Mouse (Mus musculus) heart, adult 2 months (tissue): Measurements from ENCODE around the gene 4931409K22Rik.

Source experiments
- CTCF ChIP-seq: fragments of 200-600 bp; IDR thresholded peaks from 2 replicates; pipeline ENCODE4 v1.8.1; 2022; ENCODE audit warnings: antibody characterized with exemption, mild to moderate bottlenecking, moderate library complexity
- EP300 ChIP-seq: fragments of 200-500 bp; IDR thresholded peaks from 2 replicates; pipeline ENCODE4 v1.6.1; 2011; ENCODE audit warnings: low read depth, low read length, control low read depth; ENCODE audit not compliant: insufficient read depth
- POLR2A ChIP-seq: fragments of 200-500 bp; IDR thresholded peaks from 2 replicates; pipeline ENCODE4 v1.6.1; 2011; ENCODE audit warnings: mild to moderate bottlenecking, low read depth, low read length, control low read depth; ENCODE audit not compliant: insufficient read depth

DNA sequence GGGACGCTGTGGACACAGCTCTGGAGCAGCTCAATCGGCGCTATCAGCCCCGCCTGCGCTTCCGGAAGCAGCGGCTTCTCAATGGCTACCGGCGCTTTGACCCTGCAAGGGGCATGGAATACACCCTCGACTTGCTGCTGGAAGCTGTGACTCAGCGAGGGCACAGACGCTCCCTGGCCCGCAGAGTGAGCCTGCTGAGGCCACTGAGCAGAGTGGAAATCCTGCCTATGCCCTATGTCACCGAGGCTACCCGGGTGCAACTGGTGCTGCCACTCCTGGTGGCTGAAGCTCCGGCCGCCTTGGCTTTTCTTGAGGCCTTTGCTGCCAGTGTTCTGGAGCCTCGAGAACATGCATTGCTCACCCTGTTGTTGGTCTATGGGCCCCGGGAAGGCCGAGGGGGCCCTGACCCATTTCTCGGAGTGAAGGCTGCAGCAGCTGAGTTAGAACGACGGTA is 34.7 kb upstream of the 4931409K22Rik start:
- no peak for TF ChIP-seq POLR2A
- TF ChIP-seq CTCF: no peak
- TF ChIP-seq EP300: no peak
